Mouse (Mus musculus) kidney, embryonic 14.5 days (tissue): ENCODE data around the gene Pbx4. TPM values are rescaled to one million over a fixed set of nuclear protein-coding genes. Genes with fewer than 3 reads are reported as not detected.

Source experiments
- ATAC-seq: fragments of 200-750 bp; cut with Nextera tagmentation; 2 replicates; pipeline ENCODE4 v1.8.0; 2017; ENCODE audit warnings: moderate number of reproducible peaks, mild to moderate bottlenecking, moderate TSS enrichment, moderate library complexity; ENCODE audit not compliant: low FRiP score, low TSS enrichment
- H3K27ac ChIP-seq: fragments of 300-500 bp; sonication (generic); 2 replicates; pipeline ENCODE4 v1.5.1; 2014; ENCODE audit warnings: low read depth, mild to moderate bottlenecking, low read length, moderate library complexity, mixed read lengths
- H3K27me3 ChIP-seq: fragments of 300-500 bp; sonication (generic); 2 replicates; pipeline ENCODE4 v1.6.1; 2014; ENCODE audit warnings: mild to moderate bottlenecking, low read length; ENCODE audit not compliant: control insufficient read depth, insufficient read depth
- H3K36me3 ChIP-seq: fragments of 300-500 bp; sonication (generic); 2 replicates; pipeline ENCODE4 v1.6.1; 2014; ENCODE audit warnings: low read length, mixed read lengths; ENCODE audit not compliant: control insufficient read depth, insufficient read depth
- H3K4me1 ChIP-seq: fragments of 300-500 bp; sonication (generic); 2 replicates; pipeline ENCODE4 v1.6.1; 2014; ENCODE audit warnings: low read length, mixed read lengths; ENCODE audit not compliant: control insufficient read depth, insufficient read depth
- H3K4me2 ChIP-seq: fragments of 300-500 bp; sonication (generic); replicated peaks from 2 replicates; pipeline ENCODE4 v1.6.1; 2014; ENCODE audit warnings: low read depth, mild to moderate bottlenecking, low read length
- H3K4me3 ChIP-seq: fragments of 300-500 bp; sonication (generic); 2 replicates; pipeline ENCODE4 v1.5.1; 2014; ENCODE audit warnings: mild to moderate bottlenecking, low read length
- H3K9ac ChIP-seq: fragments of 300-500 bp; sonication (generic); 2 replicates; pipeline ENCODE4 v1.6.1; 2014; ENCODE audit warnings: low read depth, mild to moderate bottlenecking, low read length, moderate library complexity
- H3K9me3 ChIP-seq: fragments of 300-500 bp; sonication (generic); 2 replicates; pipeline ENCODE4 v1.6.1; 2016; ENCODE audit warnings: low read length; ENCODE audit not compliant: control insufficient read depth
- WGBS: fragments of 180-500 bp; shearing (Covaris S2); extraction: QIAGEN DNeasy Blood & Tissue Kit; methylation state at CpG from one replicate; pipeline ENCODE4 v1.1.7; 2014; 5-methylcytosine and 5-hydroxymethylcytosine counted together
- polyA plus RNA-seq: library from polyadenylated mRNA; unstranded; fragments of >200 nt; fragmentation: Nextera tagmentation; extraction: Ambion mirVana; gene quantifications from 2 replicates; pipeline ENCODE4 v1.2.1, GENCODE M21; 2014

Gene Pbx4
- 9.6 and 9.7 TPM in 2 replicates for polyA plus RNA-seq

- Histone ChIP-seq H3K4me3 (peak within 1 kb of the TSS; percentile 59), H3K9ac (peak within 1 kb of the TSS; percentile 65), H3K27ac (peak within 1 kb of the TSS; percentile 37; the same call in 1 of the 2 replicates), H3K9me3 (no peaks in the 10 kb centered on the region), H3K4me2 (peak within 1 kb of the TSS; percentile 92), H3K36me3 (0 out of 2 replicates have a peak, but pooled peaks cover 5% of the 10 kb centered on the region), H3K4me1 (0 out of 2 replicates have a peak, but pooled peaks cover 2% of the 10 kb centered on the region), H3K27me3 (no peaks in the 10 kb centered on the region)
- under 1% methylated on average over 37 of the region's 38 CpGs for WGBS
- ATAC-seq, result peak; percentile 98
Measured at GRCm38 (mm10) chr8:69832298-69832853, at the start of gene Pbx4. Pbx4 (plus strand) TSS chr8:69832491.

DNA sequence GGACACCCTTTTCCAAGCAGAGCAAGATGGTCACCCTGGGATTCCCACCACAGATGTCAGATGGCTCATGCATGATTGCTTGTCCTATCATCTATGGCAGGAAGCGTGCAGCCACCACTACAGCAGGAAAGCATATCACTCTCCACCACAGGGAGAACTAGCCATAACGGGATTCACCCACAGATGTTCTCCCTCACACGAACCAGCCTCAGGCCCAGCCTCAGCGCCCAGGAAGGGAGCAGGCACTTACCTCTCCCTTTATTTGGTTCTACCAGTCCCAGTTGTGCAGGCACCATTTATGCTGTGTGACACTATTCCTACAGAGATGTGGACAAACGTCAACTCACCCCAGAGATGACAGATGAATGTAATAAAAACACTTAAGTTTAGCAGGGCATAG, 43.2 kb upstream of the Pbx4 start:
- Histone ChIP-seq H3K27me3 (no peaks in the 10 kb centered on the region), H3K4me3 (no peak overlapping the region), H3K9ac (no peak overlapping the region), H3K4me2 (no peak overlapping the region), H3K36me3 (peaks cover 9% of the 10 kb centered on the region), H3K9me3 (no peaks in the 10 kb centered on the region), H3K27ac (no peak overlapping the region), H3K4me1 (peaks cover 12% of the 10 kb centered on the region)
- no peak for ATAC-seq
- WGBS, result 90% methylated on average over 5 of the region's 5 CpGs

- Histone ChIP-seq H3K27me3 (no peaks in the 10 kb centered on the region), H3K4me1 (peaks cover 12% of the 10 kb centered on the region), H3K4me3 (0 out of 2 replicates have a peak overlapping the region, but pooled peaks have one; percentile 99), H3K27ac (no peak overlapping the region), H3K4me2 (peak overlapping the region; percentile 79), H3K36me3 (peaks cover 16% of the 10 kb centered on the region), H3K9ac (no peak overlapping the region), H3K9me3 (no peaks in the 10 kb centered on the region)
- WGBS, result 74% methylated on average over 5 of the region's 5 CpGs
- ATAC-seq, result no peak
Measured at GRCm38 (mm10) chr8:69789731-69790130, 42.6 kb upstream of the Pbx4 start.

DNA sequence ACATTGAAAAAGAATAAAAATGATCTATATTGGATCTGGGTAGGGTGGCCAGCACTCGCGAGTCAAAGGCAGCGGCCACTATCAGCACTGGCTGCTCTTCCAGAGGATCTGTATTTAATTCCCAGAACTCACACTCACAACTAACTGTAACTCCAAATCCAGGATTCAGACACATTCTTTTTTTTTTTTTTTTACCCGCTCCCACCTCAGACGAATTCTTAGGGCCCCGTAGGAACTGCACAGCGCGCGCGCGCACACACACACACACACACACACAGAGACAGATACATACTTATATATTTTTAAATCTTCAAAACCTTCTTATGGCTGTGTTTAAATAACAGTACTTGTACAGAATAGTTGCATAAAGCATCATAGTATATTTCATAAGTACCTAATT, 41.9 kb upstream of the Pbx4 start:
- H3K27me3 ChIP-seq, result no peaks in the 10 kb centered on the region
- peak overlapping the region; percentile 79 for H3K4me2 ChIP-seq
- 33% methylated on average over 11 of the region's 11 CpGs for WGBS
- peak overlapping the region; percentile 99 for H3K4me3 ChIP-seq
- peak overlapping the region; percentile 84 for H3K27ac ChIP-seq
- peaks cover 12% of the 10 kb centered on the region for H3K4me1 ChIP-seq
- 0 out of 2 replicates have a peak, but pooled peaks have one; percentile 21 for ATAC-seq
- H3K9me3 ChIP-seq, result no peaks in the 10 kb centered on the region
- peak overlapping the region; percentile 96; the same call in 1 of the 2 replicates for H3K9ac ChIP-seq
- peaks cover 22% of the 10 kb centered on the region for H3K36me3 ChIP-seq

- WGBS, result under 1% methylated on average over 38 of the region's 38 CpGs
- Histone ChIP-seq H3K27ac (peak within 1 kb of the TSS; percentile 84), H3K9ac (peak within 1 kb of the TSS; percentile 96), H3K4me2 (peak within 1 kb of the TSS; percentile 79), H3K27me3 (no peaks in the 10 kb centered on the region), H3K4me1 (peaks cover 12% of the 10 kb centered on the region), H3K9me3 (no peaks in the 10 kb centered on the region), H3K4me3 (peak within 1 kb of the TSS; percentile 99), H3K36me3 (peaks cover 27% of the 10 kb centered on the region)
- peak; percentile 94 for ATAC-seq
Measured at GRCm38 (mm10) chr8:69790773-69791367, 41.4 kb upstream of the Pbx4 start, which contains the start of the genes Atp13a1 and Zfp866. Atp13a1 (plus strand) TSS chr8:69791163. Zfp866 (minus strand) TSS chr8:69791178.

DNA sequence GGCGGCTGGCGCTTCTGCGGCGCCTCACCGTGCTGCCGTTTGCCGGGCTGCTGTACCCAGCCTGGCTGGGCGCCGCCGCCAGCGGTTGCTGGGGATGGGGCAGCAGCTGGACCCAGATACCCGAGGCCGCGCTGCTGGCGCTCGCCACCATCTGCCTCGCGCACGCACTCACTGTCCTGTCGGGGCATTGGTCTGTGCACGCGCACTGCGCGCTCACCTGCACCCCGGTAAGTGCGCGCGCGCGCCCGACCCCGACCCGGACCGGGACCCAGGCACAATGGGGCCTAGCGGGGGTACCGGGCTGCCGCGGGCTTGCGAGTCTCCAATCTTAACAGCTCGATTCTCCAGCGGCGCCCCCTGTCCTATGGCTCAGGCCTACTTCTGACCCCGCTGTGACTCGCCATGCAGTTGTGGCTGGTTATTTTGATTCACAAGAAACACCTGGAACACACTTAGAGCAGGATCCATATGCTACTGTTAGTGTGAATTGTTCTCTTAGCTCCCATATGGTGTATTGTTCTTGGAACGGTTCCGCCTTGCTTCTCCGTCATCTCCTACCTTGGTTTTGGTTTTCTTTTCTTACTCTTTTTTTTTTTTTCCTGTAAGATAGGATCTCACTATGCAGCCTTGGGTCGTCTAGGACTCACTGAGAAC, 40.7 kb upstream of the Pbx4 start:
- no peaks in the 10 kb centered on the region for H3K27me3 ChIP-seq
- peak overlapping the region; percentile 79 for H3K4me2 ChIP-seq
- H3K9ac ChIP-seq, result peak overlapping the region; percentile 96
- ATAC-seq, result peak; percentile 65
- peaks cover 34% of the 10 kb centered on the region for H3K36me3 ChIP-seq
- WGBS, result under 1% methylated on average over 47 of the region's 48 CpGs
- peak overlapping the region; percentile 99 for H3K4me3 ChIP-seq
- peak overlapping the region; percentile 84 for H3K27ac ChIP-seq
- H3K9me3 ChIP-seq, result no peaks in the 10 kb centered on the region
- H3K4me1 ChIP-seq, result peaks cover 12% of the 10 kb centered on the region

GRCm38 (mm10) chr8:69793666-69794065, 38.6 kb upstream of the Pbx4 start:
- H3K9me3 ChIP-seq, result no peaks in the 10 kb centered on the region
- H3K27ac ChIP-seq, result no peak overlapping the region
- peaks cover 55% of the 10 kb centered on the region for H3K36me3 ChIP-seq
- H3K4me1 ChIP-seq, result peaks cover 12% of the 10 kb centered on the region
- H3K27me3 ChIP-seq, result no peaks in the 10 kb centered on the region
- WGBS, result 94% methylated on average over 4 of the region's 4 CpGs
- no peak overlapping the region for H3K4me3 ChIP-seq
- no peak for ATAC-seq
- no peak overlapping the region for H3K9ac ChIP-seq
- H3K4me2 ChIP-seq, result no peak overlapping the region

DNA sequence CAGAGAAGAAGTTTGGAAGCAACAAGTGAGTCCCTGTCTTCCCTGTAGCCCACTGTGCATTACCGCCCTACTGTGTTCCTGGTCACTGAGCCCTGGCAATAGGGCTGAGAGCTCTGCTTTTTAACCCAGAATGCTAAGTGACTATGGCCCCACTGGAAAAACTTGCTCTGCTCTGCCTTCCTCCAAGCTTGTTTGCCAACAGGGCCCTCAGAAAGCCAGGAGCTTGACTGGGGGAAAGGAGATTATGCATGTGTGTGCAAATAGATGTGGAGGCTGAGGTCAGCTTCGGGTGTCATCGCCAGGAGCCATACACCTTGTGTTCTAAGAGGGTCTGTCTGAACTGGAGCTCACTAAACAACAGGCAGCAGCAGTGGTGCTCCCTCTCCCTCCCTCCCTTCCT, 38.2 kb upstream of the Pbx4 start:
- no peak overlapping the region for H3K4me3 ChIP-seq
- no peak overlapping the region for H3K9ac ChIP-seq
- H3K9me3 ChIP-seq, result no peaks in the 10 kb centered on the region
- no peak overlapping the region for H3K27ac ChIP-seq
- H3K4me2 ChIP-seq, result no peak overlapping the region
- H3K4me1 ChIP-seq, result peaks cover 12% of the 10 kb centered on the region
- H3K27me3 ChIP-seq, result no peaks in the 10 kb centered on the region
- ATAC-seq, result no peak
- WGBS, result 99% methylated on average over 3 of the region's 3 CpGs
- H3K36me3 ChIP-seq, result peaks cover 59% of the 10 kb centered on the region

GRCm38 (mm10) chr8:69794901-69795300, 37.4 kb upstream of the Pbx4 start:
- Histone ChIP-seq H3K27me3 (no peaks in the 10 kb centered on the region), H3K4me3 (no peak overlapping the region), H3K27ac (no peak overlapping the region), H3K4me2 (no peak overlapping the region), H3K4me1 (peaks cover 12% of the 10 kb centered on the region), H3K9me3 (no peaks in the 10 kb centered on the region), H3K9ac (no peak overlapping the region), H3K36me3 (peaks cover 67% of the 10 kb centered on the region)
- no peak for ATAC-seq
- 96% methylated on average over 6 of the region's 6 CpGs for WGBS
